Mouse (Mus musculus) large intestine, adult 2 months (tissue): ENCODE measurements at regions not wholly inside any gene's neighbourhood (a gene's known extent, or its start where the extent isn't known, plus 50 kb on each side); places are given as distances from the start of the nearest gene placed in this dataset.

Experiments used
- DNase-seq: peaks from one replicate; pipeline ENCODE4 v3.0.0-alpha.2; 2012; ENCODE audit warnings: low read depth, low spot score
- WGBS: fragments of 180-500 bp; shearing (Covaris S2); methylation state at CpG from one replicate; pipeline ENCODE4 v1.1.7; 2018; 5-methylcytosine and 5-hydroxymethylcytosine counted together

- DNase-seq = no peak
- WGBS = 94% methylated on average over 4 of the region's 4 CpGs
Measured at GRCm38 (mm10) chr8:57705957-57706356, 53.1 kb upstream of the Galnt7 start.

GRCm38 (mm10) chr8:57704161-57704560 lies 51.3 kb upstream of the Galnt7 start:
- DNase-seq = peak; percentile 81
- 29% methylated on average over 3 of the region's 3 CpGs for WGBS

GRCm38 (mm10) chr8:57702407-57703113 lies 49.7 kb upstream of the Galnt7 start:
- 16% methylated on average over 7 of the region's 7 CpGs for WGBS
- DNase-seq = peak; percentile 71
